Mouse (Mus musculus): ENCODE measurements at regions not wholly inside any gene's neighbourhood (a gene's known extent, or its start where the extent isn't known, plus 50 kb on each side); places are given as distances from the start of the nearest gene placed in this dataset.
"Not testable (repeated sequence)": the region's sequence is repeated elsewhere in the genome, so short reads cannot be mapped to it uniquely, and the experiment has no call there.

DNA sequence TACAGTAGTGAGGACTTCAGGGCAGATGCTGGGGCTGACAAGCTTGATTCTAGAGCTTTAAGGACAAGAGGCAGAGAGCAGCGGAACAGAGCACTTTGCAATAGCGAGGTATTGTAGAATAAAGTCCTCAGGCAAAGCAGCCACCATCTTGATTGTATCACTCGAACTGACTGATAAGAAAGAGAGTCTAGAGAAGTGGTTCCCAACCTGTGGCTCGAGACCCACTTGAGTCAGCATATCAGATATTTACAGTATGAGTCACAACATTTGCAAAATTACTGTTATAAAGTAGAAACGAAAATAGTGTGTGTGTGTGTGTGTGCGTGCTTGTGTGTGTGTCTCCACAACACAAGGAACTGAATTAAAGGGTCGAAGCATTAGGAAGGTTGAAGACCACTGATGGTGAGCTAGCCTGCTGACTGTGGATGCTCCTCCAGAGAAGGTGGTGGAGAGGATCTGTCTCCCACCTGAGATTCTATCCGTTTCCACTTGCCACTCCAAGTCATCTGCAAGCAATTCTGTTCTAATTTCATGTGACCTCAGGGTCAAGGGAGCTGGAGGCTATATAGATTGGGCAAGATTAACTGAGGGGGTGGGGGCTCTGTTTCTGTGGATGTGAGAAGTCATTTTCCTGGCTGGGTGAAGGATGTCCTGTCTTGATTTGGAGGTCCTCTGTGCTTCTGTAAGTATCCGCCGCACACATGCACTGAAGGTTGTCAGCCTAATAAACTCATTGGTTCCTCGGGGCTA lies 115.0 kb downstream of the Phlda1 start:
- WGBS, result 85% methylated on average over 11 of the region's 11 CpGs
- Histone ChIP-seq H3K27ac (replicated peaks) (no peak overlapping the region), H3K4me1 (replicated peaks) (peaks cover 7% of the 10 kb centered on the region; the same call in 1 of the 2 replicates), H3K9me3 (no peaks in the 10 kb centered on the region), H3K27me3 (no peaks in the 10 kb centered on the region), H3K4me2 (no peak overlapping the region), H3K9ac (no peak overlapping the region), H3K36me3 (no peaks in the 10 kb centered on the region), H3K4me3 (no peak overlapping the region)
- no peak; the same call in 1 of the 2 replicates for ATAC-seq (ENCODE audit: low FRiP score, low read depth)

DNA sequence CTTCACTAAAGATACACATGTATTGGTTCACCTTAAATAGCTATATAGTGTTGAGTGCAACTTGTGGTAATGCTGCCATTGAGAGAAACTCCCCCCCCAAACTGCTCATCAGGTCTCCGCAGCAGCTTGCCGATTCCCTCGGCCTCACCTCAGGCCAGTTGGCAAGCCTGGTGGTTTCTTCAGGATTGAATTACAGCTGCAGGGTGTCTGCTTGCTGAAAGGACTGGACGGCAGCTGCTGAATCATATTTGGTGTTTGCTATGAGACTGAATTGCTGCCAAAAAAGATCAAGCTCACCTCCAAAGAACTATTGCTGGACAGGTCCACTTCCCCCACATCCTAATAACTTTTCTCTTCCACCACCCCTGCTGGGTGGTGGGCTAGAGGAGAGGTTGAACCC lies 116.7 kb downstream of the Phlda1 start:
- Histone ChIP-seq H3K9ac (no peak overlapping the region), H3K27me3 (no peaks in the 10 kb centered on the region), H3K4me2 (no peak overlapping the region), H3K9me3 (no peaks in the 10 kb centered on the region), H3K4me1 (replicated peaks) (peaks cover 7% of the 10 kb centered on the region; the same call in 1 of the 2 replicates), H3K36me3 (no peaks in the 10 kb centered on the region), H3K4me3 (no peak overlapping the region), H3K27ac (replicated peaks) (no peak overlapping the region)
- no peak for ATAC-seq (ENCODE audit: low FRiP score, low read depth)
- 51% methylated on average over 4 of the region's 4 CpGs for WGBS

DNA sequence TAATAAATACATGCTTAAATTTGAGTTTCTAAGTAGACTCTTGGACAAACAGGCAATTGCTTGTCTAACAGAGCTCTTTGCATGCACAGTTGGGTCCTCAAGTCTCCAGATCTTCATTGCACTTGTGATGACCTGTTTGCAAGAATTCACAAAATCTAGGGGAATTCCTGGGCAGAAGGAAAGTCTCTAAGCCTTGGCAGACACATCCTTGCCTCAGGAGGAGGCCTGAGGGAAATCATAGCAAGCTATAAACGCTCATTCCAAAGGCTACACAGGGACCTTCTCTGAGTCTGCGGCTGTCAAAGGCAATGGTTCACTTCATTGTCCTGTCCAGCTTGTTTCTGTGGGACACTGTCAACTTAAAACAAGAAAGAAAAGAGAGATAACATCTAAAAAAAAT lies 117.9 kb downstream of the Phlda1 start:
- no peak overlapping the region for H3K4me3 ChIP-seq
- H3K9ac ChIP-seq, result no peak overlapping the region
- no peaks in the 10 kb centered on the region for H3K9me3 ChIP-seq
- no peaks in the 10 kb centered on the region for H3K36me3 ChIP-seq
- no peak overlapping the region for H3K4me2 ChIP-seq
- 31% methylated on average over 2 of the region's 2 CpGs for WGBS
- H3K27ac ChIP-seq (replicated peaks), result no peak overlapping the region
- H3K4me1 ChIP-seq (replicated peaks), result peaks cover 7% of the 10 kb centered on the region; the same call in 1 of the 2 replicates
- ATAC-seq (ENCODE audit: low FRiP score, low read depth), result no peak
- no peaks in the 10 kb centered on the region for H3K27me3 ChIP-seq

DNA sequence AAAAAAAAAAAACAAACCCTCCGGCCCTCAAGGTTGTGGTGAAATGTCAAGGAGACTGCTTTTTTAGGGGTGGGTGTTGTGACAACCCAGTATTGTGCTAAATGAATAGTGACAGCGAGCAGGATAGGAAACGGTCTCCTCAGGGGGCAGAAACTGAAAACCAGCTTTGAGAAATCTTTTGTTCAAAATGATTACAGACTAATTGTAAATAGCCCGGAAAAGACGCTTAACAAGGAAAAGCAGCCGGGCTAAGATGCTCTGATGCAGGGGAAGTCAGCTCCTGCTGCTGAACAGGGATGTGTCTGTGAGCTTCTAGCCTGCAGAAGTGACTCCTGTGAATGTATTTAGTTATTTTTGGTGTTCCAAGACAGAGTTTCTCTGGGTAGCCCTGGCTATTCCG lies 118.5 kb downstream of the Phlda1 start:
- no peaks in the 10 kb centered on the region for H3K9me3 ChIP-seq
- 14% methylated on average over 7 of the region's 7 CpGs for WGBS
- H3K9ac ChIP-seq, result no peak overlapping the region
- no peak overlapping the region for H3K27ac ChIP-seq (replicated peaks)
- no peaks in the 10 kb centered on the region for H3K27me3 ChIP-seq
- no peaks in the 10 kb centered on the region for H3K36me3 ChIP-seq
- H3K4me2 ChIP-seq, result no peak overlapping the region
- ATAC-seq (ENCODE audit: low FRiP score, low read depth), result no peak
- peaks cover 7% of the 10 kb centered on the region; the same call in 1 of the 2 replicates for H3K4me1 ChIP-seq (replicated peaks)
- no peak overlapping the region for H3K4me3 ChIP-seq

DNA sequence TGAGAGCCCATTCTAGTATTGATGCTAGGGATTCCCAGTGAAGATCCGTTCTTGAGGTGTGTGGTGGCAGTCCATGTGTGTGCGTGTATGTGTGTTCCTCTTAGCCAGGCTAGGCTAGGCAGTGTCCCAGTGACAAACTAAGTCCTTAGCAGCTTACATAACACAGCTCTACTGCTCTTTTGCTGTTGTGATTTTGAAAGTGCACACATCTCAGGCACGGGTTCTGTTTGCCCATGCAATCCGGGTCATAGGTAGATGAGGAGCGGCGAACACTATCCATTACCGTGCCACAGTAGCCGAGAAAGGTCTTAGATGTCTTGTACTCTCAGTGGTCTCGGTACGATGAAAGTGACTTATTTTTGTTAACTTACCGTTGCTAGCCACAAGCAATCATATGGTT lies 119.5 kb downstream of the Phlda1 start:
- no peak overlapping the region for H3K27ac ChIP-seq (replicated peaks)
- H3K36me3 ChIP-seq, result no peaks in the 10 kb centered on the region
- 95% methylated on average over 11 of the region's 11 CpGs for whole genome bisulfite sequencing

DNA sequence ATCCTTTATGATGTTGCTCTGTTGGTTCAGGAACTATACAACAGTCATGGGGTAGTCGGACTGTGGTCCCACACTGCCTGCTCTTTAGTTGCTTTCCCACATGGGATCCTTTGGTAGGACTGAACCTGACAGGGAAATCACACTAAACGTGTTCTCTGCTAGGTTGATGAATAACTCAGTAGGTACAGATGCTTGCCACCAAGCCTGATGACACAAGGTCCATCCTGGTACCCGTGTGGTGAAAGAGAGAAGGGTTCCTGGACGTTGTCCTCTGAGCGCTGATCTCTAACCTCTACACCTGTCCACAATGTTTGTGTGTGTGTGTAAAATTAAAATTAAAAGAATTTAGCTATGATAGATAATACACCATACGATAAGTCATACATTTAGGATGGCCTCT lies 119.9 kb downstream of the Phlda1 start:
- ATAC-seq (ENCODE audit: low FRiP score, low read depth), result no peak
- H3K27ac ChIP-seq (replicated peaks), result no peak overlapping the region
- no peaks in the 10 kb centered on the region for H3K36me3 ChIP-seq
- 92% methylated on average over 6 of the region's 6 CpGs for whole genome bisulfite sequencing
- no peak overlapping the region for H3K4me2 ChIP-seq
- no peak overlapping the region for H3K4me3 ChIP-seq
- H3K9me3 ChIP-seq, result no peaks in the 10 kb centered on the region
- peaks cover 7% of the 10 kb centered on the region; the same call in 1 of the 2 replicates for H3K4me1 ChIP-seq (replicated peaks)
- no peaks in the 10 kb centered on the region for H3K27me3 ChIP-seq
- H3K9ac ChIP-seq, result no peak overlapping the region

More for the DNA sequence above, 119.5 kb downstream of the Phlda1 start:
- Histone ChIP-seq H3K4me1 (replicated peaks) (peaks cover 7% of the 10 kb centered on the region; the same call in 1 of the 2 replicates), H3K27me3 (no peaks in the 10 kb centered on the region), H3K9ac (no peak overlapping the region), H3K4me3 (no peak overlapping the region), H3K4me2 (no peak overlapping the region), H3K9me3 (no peaks in the 10 kb centered on the region)
- no peak for ATAC-seq (ENCODE audit: low FRiP score, low read depth)

DNA sequence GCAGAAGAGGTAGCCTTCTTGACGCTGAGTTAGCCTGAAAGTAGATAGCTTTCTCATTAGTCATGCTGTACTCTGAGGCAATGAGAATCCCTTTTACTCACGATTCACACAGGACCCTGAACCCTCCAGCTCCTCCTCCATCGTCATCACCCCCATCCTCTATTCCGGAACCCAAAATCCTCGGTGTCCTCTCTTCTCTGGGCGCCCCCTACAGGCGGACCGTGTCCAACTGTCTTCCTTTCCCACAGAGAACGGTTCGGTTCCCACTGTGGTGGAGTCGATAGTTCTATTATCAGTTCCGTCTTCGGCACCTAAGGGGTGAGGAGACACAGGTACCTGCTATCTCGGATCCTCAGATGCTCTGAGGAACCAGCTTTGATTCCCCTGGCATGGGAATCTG lies 130.2 kb downstream of the Phlda1 start:
- 64% methylated on average over 14 of the region's 14 CpGs for WGBS
- no peak for ATAC-seq (ENCODE audit: low FRiP score, low read depth)
- no peaks in the 10 kb centered on the region for H3K4me1 ChIP-seq (replicated peaks)
- H3K9me3 ChIP-seq, result no peaks in the 10 kb centered on the region
- no peak overlapping the region for H3K9ac ChIP-seq
- H3K27me3 ChIP-seq, result no peaks in the 10 kb centered on the region
- H3K4me2 ChIP-seq, result no peak overlapping the region
- H3K36me3 ChIP-seq, result no peaks in the 10 kb centered on the region
- no peak overlapping the region for H3K4me3 ChIP-seq
- no peak overlapping the region for H3K27ac ChIP-seq (replicated peaks)

DNA sequence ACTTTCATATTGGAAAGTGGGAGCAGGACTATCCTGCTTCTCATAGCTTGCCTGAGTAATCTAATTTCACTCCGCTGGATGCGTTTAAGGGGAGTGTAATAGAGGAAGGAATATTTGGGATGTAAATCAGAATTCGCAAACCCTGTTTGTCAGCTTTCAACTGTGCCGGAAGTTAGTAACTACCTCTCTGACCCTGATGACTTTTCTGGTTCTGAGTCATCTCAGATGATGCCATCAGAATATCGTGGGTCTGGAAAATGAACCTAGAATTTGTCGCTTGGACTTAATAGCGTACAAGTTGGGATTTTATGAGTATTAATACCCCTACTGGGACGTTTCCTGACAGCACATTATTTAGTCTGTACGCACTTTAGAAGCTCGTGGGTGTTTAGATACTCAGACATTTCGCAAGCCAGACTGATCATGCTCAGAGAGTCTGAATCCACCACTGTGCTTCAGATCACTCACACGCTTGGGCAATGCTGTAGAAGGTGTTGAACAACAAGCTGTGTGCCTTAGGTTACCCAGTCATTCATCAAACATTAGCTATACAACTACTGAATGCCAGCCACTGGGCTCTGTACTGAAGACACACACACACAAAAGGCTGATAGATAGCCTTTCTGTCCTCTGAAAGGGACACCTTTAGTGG lies 131.1 kb downstream of the Phlda1 start:
- H3K27ac ChIP-seq (replicated peaks), result no peak overlapping the region
- no peak overlapping the region for H3K4me3 ChIP-seq
- no peak overlapping the region for H3K9ac ChIP-seq
- H3K27me3 ChIP-seq, result no peaks in the 10 kb centered on the region
- no peaks in the 10 kb centered on the region for H3K9me3 ChIP-seq
- no peaks in the 10 kb centered on the region for H3K36me3 ChIP-seq
- 90% methylated on average over 12 of the region's 12 CpGs for WGBS
- H3K4me1 ChIP-seq (replicated peaks), result no peaks in the 10 kb centered on the region
- H3K4me2 ChIP-seq, result no peak overlapping the region
- ATAC-seq (ENCODE audit: low FRiP score, low read depth), result no peak

DNA sequence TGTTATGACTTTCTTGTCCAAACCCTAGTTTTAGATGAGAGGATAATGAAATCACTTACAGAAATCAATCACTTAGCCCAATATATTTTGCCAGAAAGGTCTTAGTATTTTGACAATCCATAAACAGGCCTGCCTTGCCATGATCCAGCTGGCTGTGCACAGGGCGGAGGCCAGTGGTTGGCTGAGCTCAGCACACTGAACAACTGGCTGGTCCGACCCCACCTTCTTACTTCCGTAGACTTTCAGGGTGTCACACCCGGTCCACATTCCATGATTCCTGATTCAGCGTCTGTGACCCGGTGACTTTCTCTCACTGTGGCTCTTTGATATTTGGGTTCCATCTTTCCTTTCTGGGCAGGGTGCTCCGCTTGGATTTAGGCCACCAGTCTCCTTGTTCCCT lies 133.8 kb downstream of the Phlda1 start:
- no peak overlapping the region for H3K4me2 ChIP-seq
- 97% methylated on average over 7 of the region's 7 CpGs for WGBS
- no peak overlapping the region for H3K27ac ChIP-seq (replicated peaks)
- H3K9me3 ChIP-seq, result no peaks in the 10 kb centered on the region
- ATAC-seq (ENCODE audit: low FRiP score, low read depth), result no peak
- H3K36me3 ChIP-seq, result no peaks in the 10 kb centered on the region
- H3K4me3 ChIP-seq, result no peak overlapping the region
- no peaks in the 10 kb centered on the region for H3K27me3 ChIP-seq
- H3K4me1 ChIP-seq (replicated peaks), result no peaks in the 10 kb centered on the region
- no peak overlapping the region for H3K9ac ChIP-seq

DNA sequence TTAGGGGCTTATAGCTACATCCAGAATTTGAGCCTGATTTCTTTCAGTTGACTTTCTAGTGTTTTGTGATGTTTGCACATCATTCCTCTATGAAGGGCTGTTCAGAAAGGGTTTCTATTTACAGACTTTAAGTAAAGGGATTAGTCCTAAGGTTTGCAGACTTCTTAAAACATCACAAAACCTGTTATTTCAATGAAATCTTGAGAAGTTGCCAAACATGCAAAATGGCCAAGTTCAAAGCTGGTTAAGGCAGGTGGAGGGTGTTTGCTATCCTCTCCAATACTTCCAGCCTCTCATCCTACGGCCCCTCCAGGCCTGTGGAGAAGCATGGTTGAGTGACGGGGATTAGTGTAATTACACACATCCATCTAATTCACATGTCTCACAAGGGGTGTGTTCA lies 136.6 kb downstream of the Phlda1 start:
- Histone ChIP-seq H3K27me3 (no peaks in the 10 kb centered on the region), H3K27ac (replicated peaks) (no peak overlapping the region), H3K4me3 (no peak overlapping the region), H3K9ac (no peak overlapping the region), H3K36me3 (no peaks in the 10 kb centered on the region), H3K9me3 (no peaks in the 10 kb centered on the region), H3K4me1 (replicated peaks) (no peaks in the 10 kb centered on the region), H3K4me2 (no peak overlapping the region)
- ATAC-seq (ENCODE audit: low FRiP score, low read depth), result no peak
- WGBS, result 78% methylated on average over 2 of the region's 2 CpGs

DNA sequence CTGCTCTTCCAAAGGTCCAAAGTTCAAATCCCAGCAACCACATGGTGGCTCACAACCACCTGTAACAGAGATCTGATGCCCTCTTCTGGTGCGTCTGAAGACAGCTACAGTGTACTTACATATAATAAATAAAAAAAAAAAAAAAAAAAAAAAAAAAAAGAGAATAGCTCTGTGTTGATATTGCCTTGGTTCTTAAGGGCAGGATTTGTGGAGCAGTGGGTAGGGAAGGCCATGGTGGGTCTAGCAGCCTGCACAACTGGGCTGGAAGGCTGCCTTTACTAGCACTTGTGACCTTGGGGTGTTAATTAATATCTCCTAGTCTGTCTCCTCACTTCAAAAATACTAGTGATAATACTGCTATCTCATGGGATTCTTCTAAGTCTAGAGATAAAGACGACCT lies 147.7 kb downstream of the Phlda1 start:
- not testable (repeated sequence) for ATAC-seq (ENCODE audit: low FRiP score, low read depth); H3K4me2 ChIP-seq; H3K4me1 ChIP-seq (replicated peaks); H3K36me3 ChIP-seq; H3K27ac ChIP-seq (replicated peaks); H3K9me3 ChIP-seq; H3K4me3 ChIP-seq; H3K9ac ChIP-seq; H3K27me3 ChIP-seq
- WGBS, result 49% methylated on average over 1 of the region's 2 CpGs

DNA sequence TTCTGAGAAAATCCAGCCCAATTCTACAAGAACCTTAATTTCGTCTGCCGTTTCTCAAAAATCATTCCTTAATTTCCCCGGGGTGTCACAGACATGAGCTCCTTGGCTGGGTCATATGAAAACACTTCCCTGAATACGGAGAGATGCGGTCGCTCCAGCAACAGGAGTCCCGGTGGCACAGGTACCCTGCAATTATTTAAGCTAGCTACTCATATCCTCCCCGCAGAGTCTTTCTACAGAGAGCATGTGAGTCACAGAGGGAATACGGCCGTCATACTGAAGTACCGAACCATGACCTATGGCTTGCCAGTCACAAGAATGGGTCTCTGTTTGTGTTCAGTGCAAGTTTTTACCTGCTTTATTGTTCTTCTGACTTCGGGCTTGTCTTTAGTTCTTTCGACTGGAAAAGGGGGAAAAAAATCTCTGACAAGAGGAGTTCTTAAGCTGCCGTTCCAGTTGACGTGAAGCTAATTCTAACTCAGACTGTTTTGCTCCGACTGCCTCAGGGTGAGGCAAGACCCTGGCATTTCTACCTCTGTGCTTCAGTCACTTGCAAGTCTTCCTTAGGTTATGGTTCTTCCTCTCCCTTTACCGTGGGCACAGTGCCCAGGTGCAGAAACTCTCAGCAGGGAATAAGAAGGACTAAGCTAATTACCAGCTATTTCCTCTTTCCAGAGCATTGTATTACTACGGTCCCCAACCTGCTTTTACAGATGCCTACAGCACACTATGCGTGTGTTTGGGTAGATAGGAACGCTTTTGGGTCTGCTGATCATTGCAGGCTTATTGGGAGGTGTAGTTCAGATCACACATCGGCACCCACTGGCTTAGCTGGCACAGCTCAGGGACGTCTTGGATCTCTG lies 148.5 kb downstream of the Phlda1 start:
- Histone ChIP-seq H3K4me2 (0 out of 2 replicates have a peak overlapping the region, but pooled peaks have one; percentile 3), H3K9ac (no peak overlapping the region), H3K27ac (replicated peaks) (no peak overlapping the region), H3K9me3 (no peaks in the 10 kb centered on the region), H3K27me3 (no peaks in the 10 kb centered on the region), H3K4me1 (replicated peaks) (peaks cover 11% of the 10 kb centered on the region), H3K4me3 (no peak overlapping the region), H3K36me3 (no peaks in the 10 kb centered on the region)
- ATAC-seq (ENCODE audit: low FRiP score, low read depth), result no peak
- 54% methylated on average over 22 of the region's 22 CpGs for WGBS

Measured in hindbrain, embryonic 15.5 days (tissue).